Mouse (Mus musculus): ENCODE results near the gene Sgms1. TPM values are rescaled to one million over a fixed set of nuclear protein-coding genes. Genes with fewer than 3 reads are reported as not detected.
"Not testable (repeated sequence)": the region's sequence is repeated elsewhere in the genome, so short reads cannot be mapped to it uniquely, and the experiment has no call there.

Sgms1 gene
- total RNA-seq, 2 experiments from 2014 or later = 30.5 to 37.3 TPM

- DNase-seq (ENCODE audit: extremely low spot score in 1 of 2, low spot score in 2 of 2) = no peak
Observed at GRCm38 (mm10) chr19:32340168-32340567, 49.3 kb downstream of the Sgms1 start.

GRCm38 (mm10) chr19:32337708-32338107 lies 51.8 kb downstream of the Sgms1 start:
- intact Hi-C loops (cut with DNase I) = no loop called here
- DNase-seq (ENCODE audit: extremely low spot score in 1 of 2, low spot score in 2 of 2) = no peak

More at GRCm38 (mm10) chr19:32340168-32340567, 49.3 kb downstream of the Sgms1 start:
- intact Hi-C loops (cut with DNase I) = no loop called here

GRCm38 (mm10) chr19:32334751-32335150 lies 54.8 kb downstream of the Sgms1 start:
- DNase-seq (ENCODE audit: extremely low spot score in 1 of 2, low spot score in 2 of 2) = no peak
- intact Hi-C loops (cut with DNase I) = no loop called here

GRCm38 (mm10) chr19:32333544-32333943 lies 56.0 kb downstream of the Sgms1 start:
- DNase-seq (ENCODE audit: extremely low spot score in 1 of 2, low spot score in 2 of 2) = no peak
- intact Hi-C loops (cut with DNase I) = no loop called here

- no peak for DNase-seq (ENCODE audit: extremely low spot score in 1 of 2, low spot score in 2 of 2)
- intact Hi-C loops (cut with DNase I) = no loop called here
Observed at GRCm38 (mm10) chr19:32332779-32333460, 56.6 kb downstream of the Sgms1 start.

GRCm38 (mm10) chr19:32330231-32330630 lies 59.3 kb downstream of the Sgms1 start:
- intact Hi-C loops (cut with DNase I) = no loop called here
- DNase-seq (ENCODE audit: extremely low spot score in 1 of 2, low spot score in 2 of 2) = no peak

GRCm38 (mm10) chr19:32329511-32329910 lies 60.0 kb downstream of the Sgms1 start:
- intact Hi-C loops (cut with DNase I) = no loop called here

GRCm38 (mm10) chr19:32328089-32328828 lies 61.3 kb downstream of the Sgms1 start:
- no peak for DNase-seq (ENCODE audit: extremely low spot score in 1 of 2, low spot score in 2 of 2)
- intact Hi-C loops (cut with DNase I) = no loop called here

More at GRCm38 (mm10) chr19:32329511-32329910, 60.0 kb downstream of the Sgms1 start:
- DNase-seq (ENCODE audit: extremely low spot score in 1 of 2, low spot score in 2 of 2) = no peak

- no peak for DNase-seq (ENCODE audit: extremely low spot score in 1 of 2, low spot score in 2 of 2)
- intact Hi-C loops (cut with DNase I) = no loop called here
Observed at GRCm38 (mm10) chr19:32326621-32327021, 62.9 kb downstream of the Sgms1 start.

GRCm38 (mm10) chr19:32326156-32326555 lies 63.4 kb downstream of the Sgms1 start:
- no peak for DNase-seq (ENCODE audit: extremely low spot score in 1 of 2, low spot score in 2 of 2)
- intact Hi-C loops (cut with DNase I) = no loop called here

- intact Hi-C loops (cut with DNase I) = no loop called here
- no peak for DNase-seq (ENCODE audit: extremely low spot score in 1 of 2, low spot score in 2 of 2)
Observed at GRCm38 (mm10) chr19:32325100-32325768, 64.3 kb downstream of the Sgms1 start.

GRCm38 (mm10) chr19:32324550-32324949 lies 65.0 kb downstream of the Sgms1 start:
- intact Hi-C loops (cut with DNase I) = no loop called here

GRCm38 (mm10) chr19:32323070-32323469 lies 66.4 kb downstream of the Sgms1 start:
- DNase-seq (ENCODE audit: extremely low spot score in 1 of 2, low spot score in 2 of 2) = no peak
- intact Hi-C loops (cut with DNase I) = no loop called here

More at GRCm38 (mm10) chr19:32324550-32324949, 65.0 kb downstream of the Sgms1 start:
- no peak for DNase-seq (ENCODE audit: extremely low spot score in 1 of 2, low spot score in 2 of 2)

GRCm38 (mm10) chr19:32322429-32323035 lies 67.0 kb downstream of the Sgms1 start:
- intact Hi-C loops (cut with DNase I) = no loop called here
- DNase-seq (ENCODE audit: extremely low spot score in 1 of 2, low spot score in 2 of 2) = peak; percentile 44 to 70

- DNase-seq (ENCODE audit: extremely low spot score in 1 of 2, low spot score in 2 of 2) = peak in 1 of 2 experiments; percentile 66
- intact Hi-C loops (cut with DNase I) = no loop called here
Observed at GRCm38 (mm10) chr19:32320366-32320666, 69.2 kb downstream of the Sgms1 start.

GRCm38 (mm10) chr19:32319531-32320365 lies 69.8 kb downstream of the Sgms1 start:
- DNase-seq (ENCODE audit: extremely low spot score in 1 of 2, low spot score in 2 of 2) = no peak
- intact Hi-C loops (cut with DNase I) = no loop called here

- DNase-seq (ENCODE audit: extremely low spot score in 1 of 2, low spot score in 2 of 2) = no peak
- intact Hi-C loops (cut with DNase I) = no loop called here
Observed at GRCm38 (mm10) chr19:32319057-32319456, 70.5 kb downstream of the Sgms1 start.

GRCm38 (mm10) chr19:32317347-32317746 lies 72.2 kb downstream of the Sgms1 start:
- intact Hi-C loops (cut with DNase I); DNase-seq (ENCODE audit: extremely low spot score in 1 of 2, low spot score in 2 of 2): not testable (repeated sequence)

- intact Hi-C loops (cut with DNase I) = no loop called here
- DNase-seq (ENCODE audit: extremely low spot score in 1 of 2, low spot score in 2 of 2) = no peak
Observed at GRCm38 (mm10) chr19:32313304-32313703, 76.2 kb downstream of the Sgms1 start.

Measured in left cerebral cortex, postnatal 10 days (tissue).